Mouse (Mus musculus): Measurements from ENCODE around the gene Pamr1.

Pamr1 gene

DNA sequence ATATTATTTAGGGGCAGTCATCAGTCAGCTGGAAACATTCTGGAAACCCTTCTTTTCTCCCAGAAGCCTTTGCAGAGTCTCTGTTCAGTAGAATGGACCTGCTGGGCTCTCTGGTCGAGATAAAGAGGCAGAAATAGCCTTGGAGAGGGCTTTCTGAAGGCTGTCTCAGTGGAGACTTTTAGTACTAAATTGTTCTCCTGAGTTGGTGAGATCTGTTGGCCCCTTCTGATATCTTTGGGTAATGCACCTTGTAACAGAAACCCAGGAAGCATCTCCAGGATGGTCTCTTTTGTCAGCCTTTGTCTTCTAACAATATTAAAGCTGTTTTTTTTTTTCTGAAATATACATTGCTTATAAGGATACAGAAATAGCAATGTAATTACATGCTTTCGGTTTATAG lies 111.2 kb downstream of the Pamr1 start:
- DNase-seq (ENCODE audit: low read depth): no peak

DNA sequence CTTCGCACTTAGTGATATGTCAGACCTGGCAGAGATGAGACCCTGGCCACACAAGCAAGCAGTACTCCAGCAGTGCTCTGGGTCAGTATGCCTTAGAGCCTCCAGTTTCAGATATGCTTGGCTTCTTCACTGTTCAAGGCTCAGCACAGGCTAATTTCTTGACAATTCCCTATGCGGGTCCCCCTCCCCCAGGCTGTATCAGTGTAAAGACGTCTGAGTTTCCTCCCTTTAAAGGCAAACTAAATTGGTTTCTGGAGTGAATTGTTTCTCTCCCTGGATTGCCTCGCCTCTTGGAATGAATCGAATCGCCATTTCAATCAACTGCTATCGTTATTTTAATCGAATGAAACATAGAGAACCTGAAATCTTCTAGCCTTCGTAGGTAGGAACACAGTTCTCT lies 113.1 kb downstream of the Pamr1 start:
- no peak for DNase-seq (ENCODE audit: low read depth)

DNA sequence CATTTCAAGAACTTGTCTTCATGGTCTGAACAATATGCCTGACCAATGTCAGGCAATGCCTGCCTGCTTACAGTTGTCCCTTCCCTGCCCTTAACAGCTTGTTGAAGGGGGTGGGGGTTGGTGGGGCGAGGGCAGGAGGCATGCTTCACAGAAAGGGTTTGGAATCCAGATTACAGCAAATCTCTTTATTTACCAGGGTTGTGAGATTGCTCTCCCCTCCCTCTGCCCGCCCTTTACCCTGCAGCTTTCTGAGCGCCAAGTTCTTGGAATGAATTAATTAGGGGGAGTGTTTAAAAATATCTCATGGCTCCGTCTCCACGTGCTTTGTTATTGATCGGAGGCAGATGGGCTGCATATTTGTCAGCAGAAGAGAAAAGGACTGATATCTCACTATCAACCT lies 113.5 kb downstream of the Pamr1 start:
- DNase-seq (ENCODE audit: low read depth): no peak

DNA sequence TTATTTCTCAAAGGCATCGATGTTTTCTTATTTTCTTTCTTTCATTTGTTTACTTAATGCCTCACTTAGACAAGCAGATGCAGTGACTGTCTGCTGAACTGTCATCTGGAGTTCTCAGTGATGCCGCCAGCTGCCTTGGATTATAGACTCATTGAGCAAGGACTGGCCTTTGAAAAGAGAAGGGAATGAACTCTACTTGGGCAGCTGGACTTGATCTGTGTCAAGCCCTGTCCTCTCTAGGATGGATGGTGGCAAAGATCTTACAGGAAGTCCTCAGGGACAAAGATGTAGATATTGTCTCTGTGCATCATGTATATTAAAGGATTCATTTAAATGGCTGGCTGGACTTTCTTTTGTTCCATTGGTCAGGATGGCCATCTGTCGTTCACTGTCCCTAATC lies 114.1 kb downstream of the Pamr1 start:
- no peak for DNase-seq (ENCODE audit: low read depth)

DNA sequence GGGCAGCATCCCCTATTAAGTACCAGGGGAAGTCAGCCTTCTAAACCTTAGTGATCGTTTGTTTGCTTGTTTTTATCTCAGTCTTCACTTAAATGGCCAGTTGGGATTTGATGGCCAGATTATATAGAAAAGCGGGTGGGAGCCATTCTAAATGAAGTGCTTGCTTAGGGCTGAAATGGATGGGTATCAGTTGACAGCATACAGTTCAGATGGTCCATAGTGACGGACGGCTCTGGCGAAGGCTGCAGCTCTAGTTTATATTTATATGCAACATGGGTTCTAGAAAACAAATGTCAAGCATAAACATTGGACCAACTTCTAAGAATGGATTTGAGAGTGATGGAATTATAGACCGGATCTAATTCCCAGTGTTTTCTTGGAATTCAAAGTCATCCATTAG lies 118.2 kb downstream of the Pamr1 start:
- DNase-seq (ENCODE audit: low read depth): no peak

DNA sequence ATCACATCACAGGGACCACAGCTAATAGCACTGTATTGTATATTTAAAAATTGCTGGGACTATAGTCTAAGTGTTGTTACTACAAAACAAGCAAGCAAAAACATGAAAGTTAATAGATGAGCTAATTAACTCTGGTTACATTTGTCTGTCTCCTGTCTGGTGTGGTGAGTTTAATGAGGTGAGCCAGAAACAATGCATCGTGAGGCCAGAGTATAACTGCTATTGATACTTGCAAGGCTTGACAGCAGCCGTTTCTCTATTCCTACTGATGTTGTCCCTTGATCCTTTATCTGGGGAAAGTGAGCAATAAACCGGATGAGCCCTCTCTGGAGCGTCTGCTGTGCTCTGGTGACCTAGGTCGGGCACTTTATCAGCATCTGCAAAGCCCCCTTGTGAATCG lies 119.8 kb downstream of the Pamr1 start:
- no peak for DNase-seq (ENCODE audit: low read depth)

DNA sequence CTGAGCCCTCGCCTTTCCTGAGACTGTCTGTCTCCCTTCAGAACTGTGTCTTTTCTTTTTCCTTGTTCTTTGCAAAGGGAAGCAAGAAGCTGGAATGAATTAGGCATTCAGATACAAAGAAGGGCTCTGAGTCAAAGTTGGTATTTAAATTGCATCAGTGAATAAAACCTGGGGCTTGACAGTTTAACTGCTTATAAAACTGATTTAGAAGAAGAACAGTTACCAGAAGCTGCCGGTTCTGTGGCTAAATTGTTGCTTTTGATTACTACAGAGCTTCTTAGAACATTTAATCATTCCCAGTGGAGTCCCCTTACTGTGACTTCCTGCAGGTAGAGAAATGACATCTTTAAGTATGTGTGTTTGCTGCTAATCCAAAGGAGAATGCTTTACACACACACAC lies 124.8 kb downstream of the Pamr1 start:
- no peak for DNase-seq (ENCODE audit: low read depth)

DNA sequence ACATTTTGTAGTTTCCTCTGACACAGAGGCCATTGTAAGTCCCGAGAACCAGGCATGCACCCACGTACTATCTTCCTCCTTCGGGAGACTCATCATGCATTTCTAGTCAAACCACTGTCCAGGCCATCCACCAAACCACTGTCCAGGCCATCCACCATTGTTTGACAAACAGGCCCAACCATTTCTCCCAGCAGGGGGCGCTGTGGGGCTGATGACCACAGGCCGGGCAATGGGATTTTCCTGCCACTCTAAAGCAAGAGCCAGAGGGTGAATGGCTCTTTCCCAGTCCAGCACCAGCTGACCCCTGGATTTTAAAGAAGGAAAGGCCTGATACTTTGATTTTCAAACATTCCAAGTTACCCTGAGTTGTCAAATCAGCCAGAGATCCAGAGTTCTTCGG lies 125.5 kb downstream of the Pamr1 start:
- DNase-seq (ENCODE audit: low read depth): no peak

DNA sequence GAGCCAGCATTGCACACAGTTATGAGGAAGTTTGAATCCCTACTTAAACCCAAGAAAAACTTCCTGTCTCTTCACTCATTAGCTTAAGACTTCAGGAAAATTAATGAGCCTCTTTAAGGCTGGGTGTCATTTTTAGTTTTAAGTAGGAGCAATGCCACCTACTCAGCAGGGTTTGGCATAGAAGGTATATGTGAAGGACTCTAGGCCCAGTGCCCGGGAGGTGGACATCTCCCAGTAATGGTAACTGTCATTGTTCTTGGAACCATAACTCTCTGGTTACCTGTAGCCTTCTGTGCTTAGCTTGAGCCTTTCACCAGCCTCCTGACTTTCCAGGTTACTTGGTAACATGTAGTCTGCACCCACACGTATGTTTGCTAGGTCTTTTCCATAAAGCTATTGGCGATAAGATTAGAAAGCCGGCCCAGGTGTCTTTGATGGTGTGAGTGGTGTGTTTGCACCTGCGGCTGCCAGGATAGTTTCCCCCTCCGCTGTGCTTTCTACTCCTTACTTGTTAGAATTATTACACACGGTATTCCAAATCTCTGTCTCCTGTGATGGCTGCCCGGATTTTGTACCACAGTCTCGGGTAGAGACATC lies 127.0 kb downstream of the Pamr1 start:
- DNase-seq (ENCODE audit: low read depth): no peak

DNA sequence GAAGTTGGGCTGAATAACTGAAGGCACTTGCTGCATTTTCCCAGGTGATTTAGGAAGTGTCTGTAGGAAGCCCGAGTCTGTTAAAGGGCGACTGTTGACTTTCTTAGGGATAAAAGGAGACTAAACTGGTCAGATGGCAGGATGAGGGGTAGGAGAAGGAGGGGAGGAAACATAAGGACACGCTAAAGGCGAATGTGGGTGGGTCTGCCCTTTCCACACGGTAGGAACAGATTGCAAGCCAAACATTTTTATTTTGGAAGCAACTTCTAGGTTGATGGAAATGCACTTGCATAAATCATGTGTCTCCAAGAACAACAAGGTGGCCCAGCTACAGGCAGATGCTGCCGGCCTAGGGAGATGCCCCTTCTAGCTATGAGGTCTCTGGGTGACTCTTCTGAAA lies 127.6 kb downstream of the Pamr1 start:
- DNase-seq (ENCODE audit: low read depth): no peak

DNA sequence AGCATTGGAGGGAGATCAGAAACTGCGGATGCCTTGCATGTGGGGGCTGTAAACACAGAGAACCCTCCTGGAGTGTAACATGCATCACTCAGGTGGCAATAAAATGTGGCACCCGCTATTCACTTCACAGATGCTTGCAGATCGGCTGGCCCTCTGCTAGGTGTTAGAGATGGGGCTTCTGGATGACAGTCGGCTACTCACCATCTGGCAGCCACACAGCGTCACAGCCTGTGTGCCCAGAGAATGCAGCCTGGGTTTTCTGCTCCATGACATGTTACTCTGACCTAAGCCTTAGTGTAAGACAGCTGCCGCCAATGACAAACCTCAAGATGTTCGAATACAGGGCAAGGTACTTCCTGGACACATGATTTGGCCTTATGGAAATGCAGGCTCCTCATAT lies 131.5 kb downstream of the Pamr1 start:
- DNase-seq (ENCODE audit: low read depth): no peak

DNA sequence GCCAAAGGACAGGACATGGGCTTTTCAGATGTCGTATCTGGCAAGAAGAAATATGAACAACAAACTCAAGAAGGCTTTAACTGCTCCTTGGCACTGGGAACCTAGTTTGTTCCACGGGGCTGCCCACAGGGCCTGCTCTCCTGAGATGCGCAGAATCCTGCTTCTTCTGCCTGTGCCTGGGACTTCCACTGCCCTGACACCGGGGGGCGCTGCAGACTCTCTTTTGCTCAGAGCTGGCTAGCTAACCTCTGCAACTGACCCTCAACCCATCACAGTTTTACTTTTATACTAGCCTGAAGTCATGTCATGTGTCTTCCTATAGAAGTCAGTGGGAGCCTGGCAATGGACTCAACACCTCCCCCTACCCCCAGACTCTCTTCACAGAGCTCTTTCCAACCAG lies 132.4 kb downstream of the Pamr1 start:
- no peak for DNase-seq (ENCODE audit: low read depth)

DNA sequence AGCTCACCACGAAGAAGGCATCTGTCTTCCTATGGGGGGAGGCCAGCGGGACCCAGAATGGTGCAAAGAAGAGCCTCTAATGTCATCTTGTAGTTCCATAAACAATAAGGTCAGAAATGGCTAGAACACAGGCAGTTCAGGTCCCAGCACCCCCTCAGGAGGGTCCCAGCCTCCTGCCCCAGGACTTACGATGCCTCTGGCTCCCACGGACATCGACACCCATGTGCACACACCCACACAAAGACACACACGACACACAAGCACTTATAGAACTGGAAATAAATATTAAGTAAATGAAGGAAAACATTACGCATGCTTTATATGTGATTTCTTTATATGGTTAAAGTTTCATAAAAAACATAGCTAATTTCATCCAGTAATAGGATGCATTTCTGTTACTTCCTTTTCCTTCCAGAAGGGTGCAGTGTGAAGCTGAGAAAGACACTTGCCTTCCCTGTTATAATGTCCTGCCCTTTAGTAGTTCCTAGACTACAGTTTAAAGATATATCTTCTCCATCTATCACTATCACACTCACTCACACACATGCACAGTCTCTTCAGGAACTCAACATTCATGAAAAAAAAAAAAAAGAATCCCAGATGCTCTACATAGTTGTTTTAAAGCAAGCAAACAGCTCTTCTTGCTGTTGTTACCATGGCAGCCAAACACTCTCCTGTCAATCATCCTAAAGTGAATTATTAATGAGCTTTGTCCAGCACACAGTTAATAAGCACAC lies 135.7 kb downstream of the Pamr1 start:
- DNase-seq (ENCODE audit: low read depth): peak; percentile 22

DNA sequence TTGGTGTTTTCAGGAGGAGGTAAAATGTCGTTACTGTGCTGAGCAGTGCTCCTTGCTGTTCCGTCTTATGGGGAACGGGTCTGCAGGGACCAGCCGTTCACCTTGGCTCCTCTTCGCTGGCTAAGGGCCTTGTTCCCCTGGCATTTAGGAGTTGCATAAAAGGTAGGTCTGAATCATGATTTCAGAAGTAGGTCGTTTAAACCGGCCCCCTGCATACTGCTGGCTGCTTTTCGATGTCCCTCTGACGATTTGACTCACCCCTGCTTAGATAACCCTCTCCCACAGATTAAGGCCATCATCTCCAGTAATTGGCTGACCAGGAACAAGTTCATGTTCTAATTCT lies 136.3 kb downstream of the Pamr1 start:
- no peak for DNase-seq (ENCODE audit: low read depth)

Measured in fibroblast of lung, adult 2 months (primary cell).